Mouse (Mus musculus) heart, embryonic 13.5 days (tissue): Measurements from ENCODE around the gene Ybx2. TPM values are rescaled to one million over a fixed set of nuclear protein-coding genes. Genes with fewer than 3 reads are reported as not detected.

Experiments
- ATAC-seq: fragments of 200-750 bp; cut with Nextera tagmentation; 2 replicates; pipeline ENCODE4 v1.8.0; 2017; ENCODE audit warnings: moderate TSS enrichment; ENCODE audit not compliant: insufficient number of reproducible peaks, low FRiP score, low TSS enrichment; ENCODE audit errors: extremely low read depth
- H3K27ac ChIP-seq: fragments of 300-500 bp; sonication (generic); replicated peaks from 2 replicates; pipeline ENCODE4 v1.5.1; 2015; ENCODE audit warnings: moderate library complexity, mild to moderate bottlenecking, inconsistent platforms
- H3K27me3 ChIP-seq: fragments of 300-500 bp; sonication (generic); replicated peaks from 2 replicates; pipeline ENCODE4 v1.6.1; 2015; ENCODE audit warnings: mild to moderate bottlenecking, inconsistent platforms
- H3K36me3 ChIP-seq: fragments of 300-500 bp; sonication (generic); 2 replicates; pipeline ENCODE4 v1.6.1; 2015; ENCODE audit warnings: mild to moderate bottlenecking, inconsistent platforms
- H3K4me1 ChIP-seq: fragments of 300-500 bp; sonication (generic); 2 replicates; pipeline ENCODE4 v1.6.1; 2015; ENCODE audit warnings: inconsistent platforms
- H3K4me2 ChIP-seq: fragments of 300-500 bp; sonication (generic); 2 replicates; pipeline ENCODE4 v1.6.1; 2015; ENCODE audit warnings: inconsistent platforms, mild to moderate bottlenecking, moderate library complexity
- H3K4me3 ChIP-seq: fragments of 300-500 bp; sonication (generic); 2 replicates; pipeline ENCODE4 v1.5.1; 2015; ENCODE audit warnings: moderate library complexity, mild to moderate bottlenecking, inconsistent platforms
- H3K9ac ChIP-seq: fragments of 300-500 bp; sonication (generic); 2 replicates; pipeline ENCODE4 v1.6.1; 2015; ENCODE audit warnings: inconsistent platforms, mild to moderate bottlenecking, moderate library complexity
- H3K9me3 ChIP-seq: fragments of 300-500 bp; sonication (generic); 2 replicates; pipeline ENCODE4 v1.6.1; 2016; ENCODE audit warnings: inconsistent platforms
- WGBS: fragments of 180-500 bp; shearing (Covaris S2); methylation state at CpG from one replicate; pipeline ENCODE4 v1.1.7; 2015; ENCODE audit warnings: mixed read lengths; 5-methylcytosine and 5-hydroxymethylcytosine counted together
- polyA plus RNA-seq: library from polyadenylated mRNA; unstranded; fragments of >200 nt; fragmentation: Nextera tagmentation; extraction: Ambion mirVana; gene quantifications from 2 replicates; pipeline ENCODE4 v1.2.1, GENCODE M21; 2015

Ybx2 gene
- polyA plus RNA-seq, 1 experiment from 2014 or later: 3.1 TPM

- peaks cover 64% of the 10 kb centered on the region for H3K36me3 ChIP-seq
Measured at GRCm38 (mm10) chr11:69904311-69904710, 31.3 kb upstream of the Ybx2 start.

DNA sequence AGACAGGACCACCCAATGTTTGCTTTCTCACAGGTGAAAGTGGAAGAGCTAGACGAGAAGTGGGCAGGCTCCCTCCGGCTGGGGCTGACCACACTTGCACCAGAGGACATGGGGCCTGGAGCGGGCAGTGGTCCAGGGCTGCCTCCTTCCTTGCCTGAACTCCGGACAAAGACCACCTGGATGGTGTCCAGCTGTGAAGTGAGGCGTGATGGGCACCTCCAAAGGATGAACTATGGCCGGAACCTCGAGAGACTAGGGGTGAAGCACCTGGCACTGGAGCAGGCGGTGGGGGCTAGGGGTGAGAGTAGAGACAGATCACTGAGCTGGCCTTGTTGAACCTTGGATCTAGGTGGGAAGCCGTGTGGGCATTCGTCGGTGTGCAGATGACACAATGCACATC lies 27.0 kb upstream of the Ybx2 start:
- Histone ChIP-seq H3K27me3 (no peaks in the 10 kb centered on the region), H3K4me3 (no peak overlapping the region), H3K4me1 (peaks cover 7% of the 10 kb centered on the region), H3K9me3 (no peaks in the 10 kb centered on the region), H3K27ac (no peak overlapping the region), H3K9ac (no peak overlapping the region), H3K36me3 (peaks cover 99% of the 10 kb centered on the region), H3K4me2 (no peak overlapping the region)
- ATAC-seq: no peak
- 90% methylated on average over 11 of the region's 11 CpGs for WGBS

More at GRCm38 (mm10) chr11:69904311-69904710, 31.3 kb upstream of the Ybx2 start:
- 94% methylated on average over 9 of the region's 9 CpGs for WGBS
- ATAC-seq: no peak
- no peak overlapping the region for H3K4me3 ChIP-seq
- H3K4me1 ChIP-seq: peaks cover 27% of the 10 kb centered on the region
- no peak overlapping the region for H3K9ac ChIP-seq
- no peaks in the 10 kb centered on the region for H3K9me3 ChIP-seq
- H3K4me2 ChIP-seq: no peak overlapping the region
- no peak overlapping the region for H3K27ac ChIP-seq
- no peaks in the 10 kb centered on the region for H3K27me3 ChIP-seq

GRCm38 (mm10) chr11:69909174-69909573 lies 26.4 kb upstream of the Ybx2 start:
- ATAC-seq: no peak
- 89% methylated on average over 5 of the region's 5 CpGs for WGBS
- Histone ChIP-seq H3K36me3 (peaks cover 93% of the 10 kb centered on the region), H3K4me3 (no peak overlapping the region), H3K9me3 (no peaks in the 10 kb centered on the region), H3K4me1 (peaks cover 7% of the 10 kb centered on the region), H3K27me3 (no peaks in the 10 kb centered on the region), H3K27ac (no peak overlapping the region), H3K9ac (no peak overlapping the region), H3K4me2 (no peak overlapping the region)

DNA sequence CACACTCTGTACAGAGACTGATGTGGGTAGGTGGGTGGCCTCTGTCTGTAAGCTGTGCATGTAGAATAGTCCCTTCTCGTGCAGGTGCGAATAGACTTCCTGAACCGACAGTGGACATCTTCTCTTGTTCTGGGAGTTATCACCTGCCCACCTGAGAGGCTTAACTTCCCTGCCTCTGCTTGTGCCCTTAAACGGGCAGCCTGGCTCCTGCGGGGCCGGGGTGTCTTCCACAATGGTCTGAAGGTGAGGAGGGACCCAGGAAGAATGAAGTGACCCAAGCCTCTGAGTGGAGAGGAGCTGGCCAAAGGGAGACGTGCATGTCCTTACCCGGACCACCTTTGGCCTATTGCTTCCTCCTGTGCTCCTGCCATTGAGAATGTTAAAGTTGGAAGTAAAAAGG lies 25.4 kb upstream of the Ybx2 start:
- peaks cover 89% of the 10 kb centered on the region for H3K36me3 ChIP-seq
- H3K4me2 ChIP-seq: no peak overlapping the region
- no peak overlapping the region for H3K27ac ChIP-seq
- no peaks in the 10 kb centered on the region for H3K27me3 ChIP-seq
- no peak for ATAC-seq
- 90% methylated on average over 8 of the region's 8 CpGs for WGBS
- H3K4me1 ChIP-seq: peaks cover 17% of the 10 kb centered on the region
- no peak overlapping the region for H3K4me3 ChIP-seq
- no peaks in the 10 kb centered on the region for H3K9me3 ChIP-seq
- no peak overlapping the region for H3K9ac ChIP-seq

GRCm38 (mm10) chr11:69910781-69911560 lies 24.6 kb upstream of the Ybx2 start:
- Histone ChIP-seq H3K9me3 (no peaks in the 10 kb centered on the region), H3K4me3 (no peak overlapping the region), H3K27ac (no peak overlapping the region), H3K9ac (0 out of 2 replicates have a peak overlapping the region, but pooled peaks have one; percentile 19), H3K36me3 (peaks cover 89% of the 10 kb centered on the region), H3K4me2 (no peak overlapping the region), H3K27me3 (no peaks in the 10 kb centered on the region), H3K4me1 (peaks cover 25% of the 10 kb centered on the region)
- WGBS: 90% methylated on average over 17 of the region's 17 CpGs
- no peak for ATAC-seq

DNA sequence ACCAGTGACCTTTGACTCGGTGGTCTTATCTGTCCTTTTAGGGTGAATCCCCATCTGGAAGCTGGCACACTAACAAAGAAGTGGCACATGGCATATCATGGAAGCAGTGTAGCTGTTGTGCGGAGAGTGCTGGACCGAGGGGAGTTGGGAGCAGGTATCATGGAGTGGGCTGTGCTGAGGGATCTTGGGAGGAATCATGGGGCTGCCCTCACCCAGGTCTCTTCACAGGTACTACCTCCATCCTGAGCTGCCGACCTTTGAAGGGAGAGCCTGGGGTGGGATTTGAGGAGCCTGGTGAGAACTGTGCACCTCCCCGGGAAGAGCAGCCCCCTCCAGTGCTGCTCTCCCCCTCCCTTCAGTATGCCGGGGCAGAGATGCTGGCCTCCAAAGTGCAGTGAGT lies 23.9 kb upstream of the Ybx2 start:
- ATAC-seq: no peak
- Histone ChIP-seq H3K27ac (no peak overlapping the region), H3K9ac (no peak overlapping the region), H3K4me1 (peaks cover 32% of the 10 kb centered on the region), H3K4me3 (no peak overlapping the region), H3K9me3 (no peaks in the 10 kb centered on the region), H3K4me2 (no peak overlapping the region), H3K27me3 (no peaks in the 10 kb centered on the region), H3K36me3 (peaks cover 89% of the 10 kb centered on the region)
- 88% methylated on average over 5 of the region's 6 CpGs for WGBS

- WGBS: 72% methylated on average over 15 of the region's 15 CpGs
- no peaks in the 10 kb centered on the region for H3K9me3 ChIP-seq
- H3K4me1 ChIP-seq: peaks cover 44% of the 10 kb centered on the region
- H3K4me3 ChIP-seq: peak overlapping the region; percentile 79
- peaks cover 89% of the 10 kb centered on the region for H3K36me3 ChIP-seq
- H3K27me3 ChIP-seq: no peaks in the 10 kb centered on the region
- no peak for ATAC-seq
- H3K4me2 ChIP-seq: peak overlapping the region; percentile 91
- H3K27ac ChIP-seq: 0 out of 2 replicates have a peak overlapping the region, but pooled peaks have one; percentile 21
- H3K9ac ChIP-seq: peak overlapping the region; percentile 89
Measured at GRCm38 (mm10) chr11:69912716-69913530, 22.7 kb upstream of the Ybx2 start.

DNA sequence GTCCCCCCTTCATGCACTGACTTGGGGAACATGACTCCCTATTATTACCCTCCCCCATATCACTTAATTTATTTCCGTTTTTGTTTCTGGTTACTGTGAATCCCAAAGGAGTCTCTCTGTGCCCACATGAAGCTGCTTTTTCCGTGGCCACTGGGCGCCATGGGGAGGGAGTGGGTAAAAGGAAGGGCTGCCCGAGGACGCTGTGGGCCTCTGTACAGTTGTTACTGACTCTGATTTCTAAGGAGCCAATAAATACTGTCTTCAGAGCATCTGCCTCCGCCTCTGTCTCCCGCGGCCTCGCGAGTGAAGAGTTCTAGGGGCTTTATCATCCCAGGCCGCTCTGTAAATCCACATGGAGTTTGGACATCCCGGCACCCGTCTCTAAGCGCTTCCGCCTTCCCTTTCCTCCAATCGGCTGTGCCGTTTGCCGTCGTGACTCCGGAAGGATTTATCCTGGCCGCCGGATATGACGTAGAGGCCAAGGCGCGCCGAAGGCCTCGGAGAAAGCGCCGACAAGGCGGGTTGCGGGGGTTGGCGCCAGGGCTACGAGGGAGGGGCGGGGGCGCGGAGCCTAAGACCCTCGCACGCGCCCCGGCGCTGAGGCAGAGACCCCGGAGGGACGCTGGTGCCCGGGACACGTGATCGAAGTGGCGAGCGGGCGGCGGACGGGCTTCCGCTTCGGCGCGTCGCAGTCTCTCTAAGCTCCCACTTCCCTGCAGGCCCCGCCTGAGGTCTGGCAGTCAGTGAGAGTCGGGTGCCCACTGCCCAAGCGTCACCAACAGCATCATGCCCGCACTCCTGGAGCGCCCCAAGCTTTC lies 21.8 kb upstream of the Ybx2 start, which contains the start of gene Gps2:
Gps2 (plus strand) TSS at position 335 of the 818 bp plus-strand sequence.
- Histone ChIP-seq H3K4me1 (peaks cover 52% of the 10 kb centered on the region), H3K27ac (peak within 1 kb of the TSS; percentile 87), H3K27me3 (no peaks in the 10 kb centered on the region), H3K36me3 (peaks cover 89% of the 10 kb centered on the region), H3K4me2 (peak within 1 kb of the TSS; percentile 91), H3K4me3 (peak within 1 kb of the TSS; percentile 79), H3K9ac (peak within 1 kb of the TSS; percentile 89), H3K9me3 (no peaks in the 10 kb centered on the region)
- WGBS: 2% methylated on average over 59 of the region's 61 CpGs
- peak; percentile 79 for ATAC-seq

- peak overlapping the region; percentile 87 for H3K27ac ChIP-seq
- H3K36me3 ChIP-seq: peaks cover 87% of the 10 kb centered on the region
- no peaks in the 10 kb centered on the region for H3K9me3 ChIP-seq
- no peaks in the 10 kb centered on the region for H3K27me3 ChIP-seq
- ATAC-seq: no peak; the same call in 1 of the 2 replicates
- peaks cover 59% of the 10 kb centered on the region for H3K4me1 ChIP-seq
- H3K4me3 ChIP-seq: peak overlapping the region; percentile 79
- WGBS: 3% methylated on average over 17 of the region's 17 CpGs
- peak overlapping the region; percentile 91 for H3K4me2 ChIP-seq
- peak overlapping the region; percentile 89 for H3K9ac ChIP-seq
Measured at GRCm38 (mm10) chr11:69914372-69914764, 21.2 kb upstream of the Ybx2 start.

- Histone ChIP-seq H3K36me3 (peaks cover 81% of the 10 kb centered on the region), H3K4me2 (peak overlapping the region; percentile 91), H3K9me3 (no peaks in the 10 kb centered on the region), H3K4me1 (peaks cover 61% of the 10 kb centered on the region), H3K27ac (peak overlapping the region; percentile 87), H3K9ac (peak overlapping the region; percentile 89), H3K4me3 (peak overlapping the region; percentile 79), H3K27me3 (no peaks in the 10 kb centered on the region)
- WGBS: 33% methylated on average over 9 of the region's 9 CpGs
- ATAC-seq: no peak
Measured at GRCm38 (mm10) chr11:69914917-69915430, 20.6 kb upstream of the Ybx2 start.
